Mouse (Mus musculus): Measurements from ENCODE around the gene Osbpl6. TPM values are rescaled to one million over a fixed set of nuclear protein-coding genes. Genes with fewer than 3 reads are reported as not detected.

Gene Osbpl6
- total and polyA plus RNA-seq, 2 experiments from 2014 or later: 30.9 to 37.8 TPM

GRCm38 (mm10) chr2:76521585-76521984, 115.3 kb downstream of the Osbpl6 start:
- 87% methylated on average over 6 of the region's 6 CpGs for WGBS
- H3K4me3 ChIP-seq (ENCODE audit: low read length): no peak overlapping the region
- H3K36me3 ChIP-seq (ENCODE audit: insufficient read depth, low read length): no peaks in the 10 kb centered on the region
- no peak for TF ChIP-seq CTCF (IDR thresholded peaks at IDR 0.05; ENCODE audit: low read depth)
- no peaks in the 10 kb centered on the region for H3K27me3 ChIP-seq (ENCODE audit: insufficient read depth, low read length)
- no peaks in the 10 kb centered on the region for H3K9me3 ChIP-seq (ENCODE audit: low read length)
- no peak for DNase-seq (ENCODE audit: low spot score)
- no peak overlapping the region for H3K27ac ChIP-seq
- H3K4me1 ChIP-seq (ENCODE audit: insufficient read depth, low read length): no peaks in the 10 kb centered on the region
- H3K9ac ChIP-seq (replicated peaks; ENCODE audit: low read length): no peak overlapping the region
- no peak for ATAC-seq
- H3K4me2 ChIP-seq (ENCODE audit: low read depth, low read length): no peak overlapping the region

- WGBS: 79% methylated on average over 5 of the region's 5 CpGs
- no peak for TF ChIP-seq CTCF (IDR thresholded peaks at IDR 0.05; ENCODE audit: low read depth)
- no peaks in the 10 kb centered on the region for H3K4me1 ChIP-seq (ENCODE audit: insufficient read depth, low read length)
- no peaks in the 10 kb centered on the region for H3K36me3 ChIP-seq (ENCODE audit: insufficient read depth, low read length)
- no peaks in the 10 kb centered on the region for H3K9me3 ChIP-seq (ENCODE audit: low read length)
- DNase-seq (ENCODE audit: low spot score) (no peak), ATAC-seq (no peak)
- H3K27me3 ChIP-seq (ENCODE audit: insufficient read depth, low read length): no peaks in the 10 kb centered on the region
- no peak overlapping the region for H3K27ac ChIP-seq
- no peak overlapping the region for H3K4me2 ChIP-seq (ENCODE audit: low read depth, low read length)
- H3K4me3 ChIP-seq (ENCODE audit: low read length): no peak overlapping the region
- H3K9ac ChIP-seq (replicated peaks; ENCODE audit: low read length): no peak overlapping the region
Measured at GRCm38 (mm10) chr2:76524451-76524850, 118.1 kb downstream of the Osbpl6 start.

DNA sequence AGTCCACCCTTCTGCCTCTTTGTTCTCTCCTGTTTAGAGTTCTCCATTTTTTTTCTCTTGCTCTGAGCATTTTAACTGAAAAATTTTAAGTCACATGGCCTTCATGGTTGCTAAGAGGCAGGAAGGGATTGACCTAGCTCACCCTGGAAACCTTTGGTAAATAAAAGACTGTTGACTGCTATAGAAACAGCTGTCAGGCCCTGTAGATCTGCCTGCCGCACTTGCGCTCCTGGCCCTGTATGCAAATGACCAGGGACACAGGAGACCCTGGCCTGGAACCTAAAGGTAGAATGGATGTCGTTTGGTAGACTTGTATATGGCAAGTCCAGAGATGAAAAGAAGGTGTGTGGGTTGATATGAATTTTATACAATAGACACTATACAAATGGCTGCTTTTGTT, 119.3 kb downstream of the Osbpl6 start:
- Histone ChIP-seq H3K27ac (no peak overlapping the region), H3K9ac (replicated peaks; ENCODE audit: low read length) (no peak overlapping the region), H3K27me3 (ENCODE audit: insufficient read depth, low read length) (no peaks in the 10 kb centered on the region), H3K4me3 (ENCODE audit: low read length) (no peak overlapping the region), H3K9me3 (ENCODE audit: low read length) (no peaks in the 10 kb centered on the region), H3K4me2 (ENCODE audit: low read depth, low read length) (no peak overlapping the region), H3K36me3 (ENCODE audit: insufficient read depth, low read length) (no peaks in the 10 kb centered on the region), H3K4me1 (ENCODE audit: insufficient read depth, low read length) (no peaks in the 10 kb centered on the region)
- no peak for TF ChIP-seq CTCF (IDR thresholded peaks at IDR 0.05; ENCODE audit: low read depth)
- DNase-seq (ENCODE audit: low spot score) (no peak), ATAC-seq (no peak)
- WGBS: 35% methylated on average over 3 of the region's 3 CpGs

DNA sequence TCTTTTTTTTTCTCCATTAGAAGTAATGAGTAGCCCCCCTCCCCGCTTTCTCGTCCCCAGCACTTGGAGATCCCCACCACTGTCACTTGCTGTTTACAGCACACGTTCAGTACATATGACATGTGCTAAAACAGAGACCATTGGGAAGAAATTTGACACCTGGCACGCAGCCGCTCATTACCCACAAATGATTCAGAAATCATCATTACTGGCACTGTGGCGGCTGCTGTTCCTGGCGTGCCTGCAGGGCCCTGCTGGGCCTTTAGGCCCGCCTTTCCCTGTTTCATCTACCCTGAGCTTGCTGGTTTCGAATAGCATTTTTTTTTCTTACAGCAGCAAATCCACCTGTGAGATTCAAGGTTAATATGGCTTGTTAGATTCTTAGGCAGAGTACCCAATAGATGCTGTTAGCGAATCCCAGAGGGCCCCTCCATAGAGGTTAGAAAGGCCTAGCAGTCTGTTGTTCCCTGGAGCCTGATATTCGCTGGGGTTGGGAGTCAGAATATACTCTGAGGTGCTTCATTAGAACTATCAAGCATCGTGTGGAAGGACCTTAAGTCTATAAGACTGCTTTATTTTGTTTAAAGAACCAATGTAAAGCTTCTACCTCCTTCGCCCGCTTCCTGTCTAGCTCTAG, 126.3 kb downstream of the Osbpl6 start:
- no peak overlapping the region for H3K4me2 ChIP-seq (ENCODE audit: low read depth, low read length)
- H3K27me3 ChIP-seq (ENCODE audit: insufficient read depth, low read length): no peaks in the 10 kb centered on the region
- H3K9ac ChIP-seq (replicated peaks; ENCODE audit: low read length): no peak overlapping the region
- WGBS: 52% methylated on average over 14 of the region's 14 CpGs
- H3K4me3 ChIP-seq (ENCODE audit: low read length): no peak overlapping the region
- H3K4me1 ChIP-seq (ENCODE audit: insufficient read depth, low read length): no peaks in the 10 kb centered on the region
- H3K36me3 ChIP-seq (ENCODE audit: insufficient read depth, low read length): no peaks in the 10 kb centered on the region
- ATAC-seq: peak; percentile 57
- peak; percentile 69 for DNase-seq (ENCODE audit: low spot score)
- no peak for TF ChIP-seq CTCF (IDR thresholded peaks at IDR 0.05; ENCODE audit: low read depth)
- 0 out of 2 replicates have a peak overlapping the region, but pooled peaks have one; percentile 2 for H3K27ac ChIP-seq
- H3K9me3 ChIP-seq (ENCODE audit: low read length): no peaks in the 10 kb centered on the region

DNA sequence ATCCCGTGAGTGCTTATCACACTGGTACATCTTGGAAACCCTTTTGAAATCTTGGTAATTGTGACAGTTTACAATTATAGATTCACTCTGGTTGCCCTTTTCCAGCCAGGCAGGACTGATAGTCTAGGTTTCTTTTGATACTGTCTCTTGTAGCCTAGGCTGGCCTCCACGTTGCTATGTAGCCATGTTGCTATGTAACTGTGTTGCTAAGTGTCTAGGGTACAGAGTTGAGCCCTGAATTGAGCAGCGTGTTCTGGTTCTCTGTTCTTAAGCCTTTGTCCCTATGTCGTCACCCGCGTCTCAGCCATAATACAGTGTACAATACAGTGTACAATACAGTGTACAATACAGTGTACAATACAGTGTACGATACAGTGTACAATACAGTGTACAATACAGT, 128.6 kb downstream of the Osbpl6 start:
- H3K4me3 ChIP-seq (ENCODE audit: low read length): no peak overlapping the region
- no peaks in the 10 kb centered on the region for H3K9me3 ChIP-seq (ENCODE audit: low read length)
- no peak for DNase-seq (ENCODE audit: low spot score)
- H3K27ac ChIP-seq: no peak overlapping the region
- peaks cover 6% of the 10 kb centered on the region; the same call in 1 of the 2 replicates for H3K4me1 ChIP-seq (ENCODE audit: insufficient read depth, low read length)
- no peak overlapping the region for H3K9ac ChIP-seq (replicated peaks; ENCODE audit: low read length)
- no peaks in the 10 kb centered on the region for H3K27me3 ChIP-seq (ENCODE audit: insufficient read depth, low read length)
- H3K4me2 ChIP-seq (ENCODE audit: low read depth, low read length): no peak overlapping the region
- no peaks in the 10 kb centered on the region for H3K36me3 ChIP-seq (ENCODE audit: insufficient read depth, low read length)
- TF ChIP-seq CTCF (IDR thresholded peaks at IDR 0.05; ENCODE audit: low read depth): no peak
- peak; percentile 48; the same call in 1 of the 2 replicates for ATAC-seq
- whole genome bisulfite sequencing: 46% methylated on average over 7 of the region's 7 CpGs

DNA sequence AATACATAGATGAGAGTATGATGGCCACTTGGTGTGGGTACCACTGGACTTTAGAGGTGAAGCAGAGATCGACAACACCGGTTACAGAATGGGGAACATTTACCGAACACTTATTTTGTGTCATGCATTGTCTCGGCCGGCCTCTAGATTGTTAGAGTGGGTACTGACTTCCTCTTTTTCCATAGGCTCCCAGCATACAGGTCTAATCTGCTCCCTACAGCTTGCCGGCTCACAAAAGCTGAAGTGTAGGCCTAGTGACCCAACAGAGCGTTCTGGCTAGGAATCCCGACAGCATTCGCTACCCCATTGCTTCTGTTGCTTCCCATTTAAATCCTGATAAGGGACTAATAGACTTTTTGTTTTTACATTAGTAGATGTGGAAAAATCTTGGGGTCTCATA, 135.6 kb downstream of the Osbpl6 start:
- ATAC-seq (no peak), DNase-seq (ENCODE audit: low spot score) (no peak)
- H3K27me3 ChIP-seq (ENCODE audit: insufficient read depth, low read length): no peaks in the 10 kb centered on the region
- no peak overlapping the region for H3K9ac ChIP-seq (replicated peaks; ENCODE audit: low read length)
- no peak for TF ChIP-seq CTCF (IDR thresholded peaks at IDR 0.05; ENCODE audit: low read depth)
- peaks cover 10% of the 10 kb centered on the region; the same call in 1 of the 2 replicates for H3K4me1 ChIP-seq (ENCODE audit: insufficient read depth, low read length)
- no peaks in the 10 kb centered on the region for H3K36me3 ChIP-seq (ENCODE audit: insufficient read depth, low read length)
- H3K4me3 ChIP-seq (ENCODE audit: low read length): no peak overlapping the region
- no peak overlapping the region for H3K27ac ChIP-seq
- no peaks in the 10 kb centered on the region for H3K9me3 ChIP-seq (ENCODE audit: low read length)
- H3K4me2 ChIP-seq (ENCODE audit: low read depth, low read length): no peak overlapping the region
- WGBS: 93% methylated on average over 9 of the region's 9 CpGs

GRCm38 (mm10) chr2:76542921-76543320, 136.6 kb downstream of the Osbpl6 start:
- ATAC-seq (no peak), DNase-seq (ENCODE audit: low spot score) (no peak)
- no peak for TF ChIP-seq CTCF (IDR thresholded peaks at IDR 0.05; ENCODE audit: low read depth)
- no peak overlapping the region for H3K4me3 ChIP-seq (ENCODE audit: low read length)
- no peak overlapping the region for H3K4me2 ChIP-seq (ENCODE audit: low read depth, low read length)
- no peak overlapping the region for H3K9ac ChIP-seq (replicated peaks; ENCODE audit: low read length)
- 77% methylated on average over 5 of the region's 5 CpGs for WGBS
- peaks cover 10% of the 10 kb centered on the region; the same call in 1 of the 2 replicates for H3K4me1 ChIP-seq (ENCODE audit: insufficient read depth, low read length)
- H3K9me3 ChIP-seq (ENCODE audit: low read length): no peaks in the 10 kb centered on the region
- H3K27me3 ChIP-seq (ENCODE audit: insufficient read depth, low read length): no peaks in the 10 kb centered on the region
- no peak overlapping the region for H3K27ac ChIP-seq
- no peaks in the 10 kb centered on the region for H3K36me3 ChIP-seq (ENCODE audit: insufficient read depth, low read length)
